Mouse (Mus musculus) MEL (cell line): ENCODE measurements around the gene Rcc1. TPM values are rescaled to one million over a fixed set of nuclear protein-coding genes. Genes with fewer than 3 reads are reported as not detected.

ENCODE experiments used
- DNase-seq: peaks from one replicate; pipeline ENCODE4 v3.0.0; 2011; ENCODE audit warnings: low read depth, low spot score
- H3K27ac ChIP-seq: 2 replicates; pipeline ENCODE4 v1.5.1; 2012; ENCODE audit warnings: low read depth, mild to moderate bottlenecking, control low read depth, low read length, moderate library complexity; ENCODE audit not compliant: control insufficient read depth
- H3K27me3 ChIP-seq, 2 experiments: fragments of 150-350 bp in 1 of 2; sonication (generic) in 1 of 2; 2 replicates each; pipeline ENCODE4 v1.6.1; 2012; ENCODE audit warnings: low read length in 2 of 2, mild to moderate bottlenecking in 2 of 2, improper control_type of control experiment in 1 of 2, moderate library complexity in 1 of 2; ENCODE audit not compliant: insufficient read depth in 2 of 2, control insufficient read depth in 1 of 2
- H3K36me3 ChIP-seq, 2 experiments: 2 replicates each; pipeline ENCODE4 v1.6.1; 2012 to 2014; ENCODE audit warnings: low read length in 2 of 2, improper control_type of control experiment in 1 of 2, inconsistent platforms in 1 of 2, mild to moderate bottlenecking in 1 of 2; ENCODE audit not compliant: insufficient read depth in 2 of 2, control insufficient read depth in 1 of 2
- H3K4me1 ChIP-seq, 2 experiments: fragments of 150-350 bp in 1 of 2; sonication (generic) in 1 of 2; 2 replicates each; pipeline ENCODE4 v1.6.1; 2012; ENCODE audit warnings: low read length in 2 of 2, improper control_type of control experiment in 1 of 2, mild to moderate bottlenecking in 1 of 2; ENCODE audit not compliant: insufficient read depth in 2 of 2, control insufficient read depth in 1 of 2
- H3K4me3 ChIP-seq, 2 experiments: fragments of 150-350 bp in 1 of 2; sonication (generic) in 1 of 2; 2 replicates each; pipeline ENCODE4 v1.5.1; 2012; ENCODE audit warnings: low read depth in 2 of 2, low read length in 2 of 2, mild to moderate bottlenecking in 2 of 2, moderate library complexity in 2 of 2, control low read depth in 1 of 2, improper control_type of control experiment in 1 of 2; ENCODE audit not compliant: control insufficient read depth in 1 of 2, insufficient read depth in 1 of 2
- H3K79me2 ChIP-seq: 2 replicates; pipeline ENCODE4 v1.6.1; 2012; ENCODE audit warnings: mild to moderate bottlenecking, low read length, moderate library complexity; ENCODE audit not compliant: control insufficient read depth, poor library complexity, insufficient read depth
- H3K9ac ChIP-seq: 2 replicates; pipeline ENCODE4 v1.6.1; 2012; ENCODE audit warnings: low read depth, mild to moderate bottlenecking, control low read depth, low read length, moderate library complexity; ENCODE audit not compliant: control insufficient read depth, poor library complexity, severe bottlenecking
- H3K9me3 ChIP-seq: fragments of 150-350 bp; sonication (generic); replicated peaks from 2 replicates; pipeline ENCODE4 v1.6.1; 2012; ENCODE audit warnings: mild to moderate bottlenecking, low read length, improper control_type of control experiment, moderate library complexity; ENCODE audit not compliant: insufficient read depth
- CTCF ChIP-seq, 3 experiments: IDR thresholded peaks in 2 of 3; conservative IDR thresholded peaks in 1 of 3; 2 replicates each; pipeline ENCODE4 v1.5.1; 2011 to 2012; ENCODE audit warnings: low read length in 3 of 3, low read depth in 2 of 3, mild to moderate bottlenecking in 2 of 3, improper control_type of control experiment in 1 of 3, inconsistent platforms in 1 of 3, mixed read lengths in 1 of 3, moderate library complexity in 1 of 3; ENCODE audit not compliant: control insufficient read depth in 1 of 3, insufficient read depth in 1 of 3, poor library complexity in 1 of 3, severe bottlenecking in 1 of 3
- ETS1 ChIP-seq: IDR thresholded peaks from 2 replicates; pipeline ENCODE4 v1.6.1; 2012; ENCODE audit warnings: low read depth, mild to moderate bottlenecking, inconsistent platforms, low read length, improper control_type of control experiment, moderate library complexity
- GABPA ChIP-seq: IDR thresholded peaks from 2 replicates; pipeline ENCODE4 v1.6.1; 2012; ENCODE audit warnings: low read depth, mild to moderate bottlenecking, inconsistent platforms, low read length, improper control_type of control experiment, moderate library complexity
- JUND ChIP-seq: IDR thresholded peaks from 2 replicates; pipeline ENCODE4 v1.6.1; 2011; ENCODE audit warnings: low read depth, mild to moderate bottlenecking, improper control_type of control experiment, low read length
- MAZ ChIP-seq: IDR thresholded peaks from 2 replicates; pipeline ENCODE4 v1.6.1; 2012; ENCODE audit warnings: low read depth, mild to moderate bottlenecking, inconsistent platforms, low read length, improper control_type of control experiment
- MEF2A ChIP-seq: IDR thresholded peaks from 2 replicates; pipeline ENCODE4 v1.6.1; 2014; ENCODE audit warnings: low read depth, mild to moderate bottlenecking, inconsistent platforms, low read length, improper control_type of control experiment; ENCODE audit not compliant: poor library complexity, insufficient replicate concordance, severe bottlenecking; ENCODE audit errors: extremely low read depth
- MXI1 ChIP-seq: IDR thresholded peaks from 2 replicates; pipeline ENCODE4 v1.6.1; 2011; ENCODE audit warnings: mild to moderate bottlenecking, low read depth, low read length, improper control_type of control experiment
- POLR2A ChIP-seq, 2 experiments: IDR thresholded peaks; 2 replicates each; pipeline ENCODE4 v1.6.1; 2011 to 2012; ENCODE audit warnings: low read length in 2 of 2, mild to moderate bottlenecking in 2 of 2, control low read depth in 1 of 2, improper control_type of control experiment in 1 of 2, low read depth in 1 of 2, moderate library complexity in 1 of 2; ENCODE audit not compliant: control insufficient read depth in 1 of 2, insufficient read depth in 1 of 2, poor library complexity in 1 of 2
- POLR2AphosphoS2 ChIP-seq: IDR thresholded peaks from 2 replicates; pipeline ENCODE4 v1.6.1; 2011; ENCODE audit warnings: low read length, improper control_type of control experiment
- RAD21 ChIP-seq: IDR thresholded peaks from 2 replicates; pipeline ENCODE4 v1.6.1; 2011; ENCODE audit warnings: mild to moderate bottlenecking, low read depth, low read length, improper control_type of control experiment
- SIN3A ChIP-seq: IDR thresholded peaks from 2 replicates; pipeline ENCODE4 v1.6.1; 2012; ENCODE audit warnings: low read length, improper control_type of control experiment, inconsistent platforms
- SMC3 ChIP-seq: IDR thresholded peaks from 2 replicates; pipeline ENCODE4 v1.6.1; 2011; ENCODE audit warnings: low read depth, low read length, improper control_type of control experiment
- TAL1 ChIP-seq: IDR thresholded peaks from 2 replicates; pipeline ENCODE4 v1.6.1; 2012; ENCODE audit warnings: mild to moderate bottlenecking, inconsistent platforms, low read length, moderate library complexity, mixed read lengths
- UBTF ChIP-seq: IDR thresholded peaks from 2 replicates; pipeline ENCODE4 v1.6.1; 2012; ENCODE audit warnings: low read depth, mild to moderate bottlenecking, inconsistent platforms, low read length, improper control_type of control experiment, moderate library complexity, borderline replicate concordance; ENCODE audit not compliant: insufficient read depth
- USF1 ChIP-seq: IDR thresholded peaks from 2 replicates; pipeline ENCODE4 v1.6.1; 2014; ENCODE audit warnings: low read depth, mild to moderate bottlenecking, inconsistent platforms, low read length, improper control_type of control experiment, moderate library complexity
- ZC3H11A ChIP-seq: IDR thresholded peaks from 2 replicates; pipeline ENCODE4 v1.6.1; 2012; ENCODE audit warnings: low read depth, mild to moderate bottlenecking, inconsistent platforms, low read length, improper control_type of control experiment
- ZKSCAN1 ChIP-seq: IDR thresholded peaks from 2 replicates; pipeline ENCODE4 v1.6.1; 2012; ENCODE audit warnings: low read depth, mild to moderate bottlenecking, inconsistent platforms, low read length, improper control_type of control experiment, moderate library complexity
- polyA plus RNA-seq, 2 experiments: library from polyadenylated mRNA; stranded (reverse) in 1 of 2; unstranded in 1 of 2; fragments of >175 nt in 1 of 2; fragments of >200 nt in 1 of 2; gene quantifications; 2 replicates each; pipeline versions ENCODE4 v1.2.1 to v1.2.4; 2012; ENCODE audit warnings: low replicate concordance in 2 of 2, low read depth in 1 of 2; ENCODE audit not compliant: insufficient read length in 2 of 2, insufficient read depth in 1 of 2, missing spikeins in 1 of 2
- total RNA-seq: library from RNA; depleted of rRNA; stranded (reverse); fragments of 300-350 nt; gene quantifications from 2 replicates; pipeline ENCODE4 v1.2.3, GENCODE M21; 2012

Rcc1 gene
- total and polyA plus RNA-seq, 3 experiments: 83.6 to 186 (median 147) TPM

- no peak overlapping the region for H3K27ac ChIP-seq
- TF ChIP-seq SMC3: peak; percentile 42; the same call in 1 of the 2 replicates
- TF ChIP-seq POLR2AphosphoS2: no peak
- TF ChIP-seq SIN3A: no peak
- peak in 2 of 3 experiments; percentile 33 to 41; a peak in 3 of 6 replicates for TF ChIP-seq CTCF (IDR thresholded peaks at IDR 0.05 in 2 of 3, conservative IDR thresholded peaks at IDR 0.05 in 1 of 3; ENCODE audit: control insufficient read depth in 1 of 3, insufficient read depth in 1 of 3, low read depth in 2 of 3, low read length in 3 of 3, poor library complexity in 1 of 3, severe bottlenecking in 1 of 3)
- TF ChIP-seq MEF2A: no peak
- TF ChIP-seq, all 39 proteins: peak for 2
- no peaks in the 10 kb centered on the region for H3K27me3 ChIP-seq
- H3K79me2 ChIP-seq: no peaks in the 10 kb centered on the region
- H3K36me3 ChIP-seq: peaks cover 0 to 2% of the 10 kb centered on the region in 2 experiments; a peak in 2 of 4 replicates
- H3K9ac ChIP-seq: no peak overlapping the region
- H3K9me3 ChIP-seq: no peaks in the 10 kb centered on the region
- no peaks in the 10 kb centered on the region for H3K4me1 ChIP-seq
- H3K4me3 ChIP-seq: no peak overlapping the region
- no peak for DNase-seq
Measured at GRCm38 (mm10) chr4:132292988-132293387, 60.4 kb downstream of the Rcc1 start.

DNA sequence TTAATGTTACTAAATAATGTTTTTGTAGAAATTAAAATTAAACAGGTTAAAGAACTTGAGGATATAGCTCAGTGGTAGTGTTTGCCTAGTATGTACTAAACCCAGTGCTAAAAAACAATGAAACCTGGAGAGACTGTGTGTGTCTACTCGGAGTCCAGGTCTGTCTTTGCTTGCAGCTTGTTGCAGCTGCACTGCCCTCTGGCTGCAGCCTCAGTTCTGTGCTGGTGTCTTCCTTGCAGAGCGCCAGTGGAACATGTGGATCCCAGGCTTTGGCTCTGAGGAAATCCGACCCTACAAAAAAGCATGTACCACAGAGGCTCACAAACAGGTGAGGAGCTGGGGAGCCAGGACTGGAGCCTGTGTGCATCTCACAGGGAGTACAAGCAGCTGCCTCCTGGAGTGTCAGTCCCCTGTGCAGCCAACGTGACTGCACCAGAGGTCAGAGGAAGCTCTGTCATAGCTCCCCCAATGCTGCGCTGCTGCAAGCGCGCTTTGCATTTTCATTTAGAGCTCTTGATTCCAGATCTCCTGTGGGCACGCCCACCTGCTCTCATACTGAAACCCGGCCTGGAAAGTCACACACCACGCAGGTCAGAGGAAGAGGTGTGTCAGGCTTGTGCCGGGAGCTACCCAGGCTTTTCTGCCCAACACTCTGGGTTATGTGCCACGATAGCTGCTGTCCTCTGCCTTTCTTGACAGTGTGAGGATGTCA, 61.6 kb downstream of the Rcc1 start:
- Histone ChIP-seq H3K36me3 (peaks cover 0 to 7% of the 10 kb centered on the region in 2 experiments; a peak in 2 of 4 replicates), H3K9ac (no peak overlapping the region), H3K79me2 (no peaks in the 10 kb centered on the region), H3K9me3 (no peaks in the 10 kb centered on the region), H3K27me3 (no peaks in the 10 kb centered on the region), H3K27ac (no peak overlapping the region), H3K4me1 (no peaks in the 10 kb centered on the region), H3K4me3 (no peak overlapping the region)
- DNase-seq: no peak
- no peak for TF ChIP-seq USF1
- TF ChIP-seq POLR2A (IDR thresholded peaks at IDR 0.05; ENCODE audit: control insufficient read depth in 1 of 2, insufficient read depth in 1 of 2, low read depth in 1 of 2, low read length in 2 of 2, poor library complexity in 1 of 2): no peak
- no peak for TF ChIP-seq TAL1
- TF ChIP-seq SMC3: peak; percentile 19; the same call in 1 of the 2 replicates
- no peak for TF ChIP-seq MXI1
- TF ChIP-seq ZC3H11A: no peak
- TF ChIP-seq MAZ: no peak
- no peak for TF ChIP-seq GABPA
- no peak for TF ChIP-seq JUND
- TF ChIP-seq ETS1: no peak
- no peak for TF ChIP-seq POLR2AphosphoS2
- TF ChIP-seq CTCF (IDR thresholded peaks at IDR 0.05 in 2 of 3, conservative IDR thresholded peaks at IDR 0.05 in 1 of 3; ENCODE audit: control insufficient read depth in 1 of 3, insufficient read depth in 1 of 3, low read depth in 2 of 3, low read length in 3 of 3, poor library complexity in 1 of 3, severe bottlenecking in 1 of 3): peak in 2 of 3 experiments; percentile 7 to 28; a peak in 3 of 6 replicates
- no peak for TF ChIP-seq UBTF
- no peak for TF ChIP-seq RAD21
- TF ChIP-seq ZKSCAN1: no peak
